Mouse (Mus musculus): ENCODE measurements around the gene Ddc. TPM values are rescaled to one million over a fixed set of nuclear protein-coding genes. Genes with fewer than 3 reads are reported as not detected.
A peak's percentile ranks its signal among the peaks of the same experiment; 100 is the strongest.

The Ddc gene
- polyA plus RNA-seq, 1 experiment = 1.6 TPM

DNA sequence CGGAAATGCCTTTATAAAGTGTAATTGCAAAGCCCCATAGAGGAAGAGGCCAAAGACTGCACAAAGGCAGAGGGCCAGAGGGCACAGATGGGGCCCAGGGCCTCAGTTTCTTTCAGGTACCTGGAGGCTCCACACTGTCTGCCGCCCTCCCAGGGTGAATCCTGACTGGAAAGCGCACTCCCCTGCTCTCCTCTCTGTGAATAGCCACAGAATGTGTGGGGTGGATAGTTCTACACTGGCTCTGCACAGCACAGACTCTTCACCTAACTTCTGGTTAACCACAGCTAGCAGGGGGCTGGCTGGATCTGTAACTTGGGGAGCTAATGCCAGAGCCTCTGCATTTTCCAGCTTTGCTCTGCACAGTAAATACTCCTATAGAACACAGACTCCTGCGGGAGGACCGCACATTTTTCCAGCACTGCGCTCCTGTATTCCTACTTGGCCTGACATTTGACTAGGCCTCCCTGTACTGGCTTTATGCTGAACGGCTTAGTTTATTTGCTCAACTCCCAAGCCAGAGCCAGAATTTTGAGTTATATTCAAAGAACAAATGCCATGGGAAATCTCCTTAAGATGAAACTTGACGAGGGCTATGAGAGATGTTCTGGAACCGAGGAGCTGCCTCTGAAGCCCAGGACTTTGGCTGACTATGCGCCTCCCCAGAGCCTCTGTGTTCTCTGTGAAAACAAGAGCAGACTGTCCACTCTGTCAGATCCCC lies 18.8 kb downstream of the Ddc start:
- Histone ChIP-seq H3K27ac (ENCODE audit: insufficient read depth, low read length) (peak overlapping the region; percentile 93), H3K4me3 (ENCODE audit: insufficient read depth, low read length) (no peak overlapping the region), H3K4me1 (ENCODE audit: control insufficient read depth, insufficient read depth, low read length) (peaks cover 22% of the 10 kb centered on the region)
- TF ChIP-seq CTCF (IDR thresholded peaks at IDR 0.05; ENCODE audit: borderline replicate concordance, insufficient read depth, low read length) (no peak), POLR2A (IDR thresholded peaks at IDR 0.05; ENCODE audit: low read depth, low read length) (no peak)

DNA sequence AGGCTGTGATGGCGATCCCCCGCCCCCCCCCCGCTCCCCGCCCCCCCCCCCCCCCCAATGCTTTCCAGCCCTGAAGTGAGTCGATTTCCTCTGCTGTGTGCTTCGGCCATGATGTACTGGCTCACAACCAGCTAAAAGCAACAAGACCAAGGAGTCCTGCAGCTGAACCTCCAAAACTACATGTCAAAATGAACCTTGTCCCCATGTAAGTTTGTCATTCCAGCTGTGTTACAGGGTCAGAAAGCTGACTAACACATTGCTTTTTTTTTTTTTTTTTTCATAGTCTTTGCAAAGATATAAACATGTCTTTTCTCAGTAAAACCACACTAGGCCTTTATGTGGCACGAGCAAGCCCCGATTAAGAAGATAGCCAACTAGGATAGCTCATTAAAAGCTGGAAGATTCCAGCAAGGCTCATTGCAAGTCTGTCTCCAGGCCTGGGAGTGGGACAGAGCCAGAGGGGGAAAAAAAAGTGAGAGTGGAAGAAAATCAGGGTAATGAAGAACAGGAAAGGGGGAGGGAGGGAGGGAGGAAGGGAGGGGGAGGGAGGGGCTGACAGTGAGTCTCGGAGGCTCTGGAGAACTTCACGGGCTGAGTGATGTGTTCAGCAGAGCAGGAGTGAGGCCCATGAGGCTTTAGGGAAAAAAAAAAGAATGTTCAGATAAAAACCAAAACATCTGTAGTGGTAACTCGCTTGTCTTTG lies 19.5 kb downstream of the Ddc start:
- peaks cover 22% of the 10 kb centered on the region for H3K4me1 ChIP-seq (ENCODE audit: control insufficient read depth, insufficient read depth, low read length)
- TF ChIP-seq CTCF (IDR thresholded peaks at IDR 0.05; ENCODE audit: borderline replicate concordance, insufficient read depth, low read length) (no peak), POLR2A (IDR thresholded peaks at IDR 0.05; ENCODE audit: low read depth, low read length) (peak; percentile 25; the same call in 1 of the 2 replicates)
- H3K4me3 ChIP-seq (ENCODE audit: insufficient read depth, low read length) = no peak overlapping the region
- peak overlapping the region; percentile 96 for H3K27ac ChIP-seq (ENCODE audit: insufficient read depth, low read length)

DNA sequence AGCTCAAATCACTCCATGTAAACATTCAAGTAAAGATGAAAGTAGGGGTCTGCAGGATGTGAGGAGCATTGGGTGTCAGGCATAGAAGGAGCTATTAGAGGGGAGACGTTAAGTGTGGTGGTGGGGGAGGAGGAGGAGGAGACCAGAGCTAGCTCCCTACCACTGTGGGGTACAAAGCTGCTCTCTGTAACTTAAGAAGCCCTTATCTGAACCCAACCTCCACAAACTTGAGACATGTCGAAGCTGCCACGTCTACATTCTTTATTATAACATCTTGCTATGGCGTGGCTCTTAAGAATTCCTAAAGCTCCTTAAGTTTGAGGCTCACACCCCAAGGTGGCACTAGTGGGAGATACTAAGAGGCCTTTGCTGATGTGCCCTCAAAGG lies 20.1 kb downstream of the Ddc start:
- no peak for TF ChIP-seq CTCF (IDR thresholded peaks at IDR 0.05; ENCODE audit: borderline replicate concordance, insufficient read depth, low read length)
- TF ChIP-seq POLR2A (IDR thresholded peaks at IDR 0.05; ENCODE audit: low read depth, low read length) = no peak
- Histone ChIP-seq H3K4me1 (ENCODE audit: control insufficient read depth, insufficient read depth, low read length) (peaks cover 22% of the 10 kb centered on the region), H3K27ac (ENCODE audit: insufficient read depth, low read length) (peak overlapping the region; percentile 96), H3K4me3 (ENCODE audit: insufficient read depth, low read length) (no peak overlapping the region)

DNA sequence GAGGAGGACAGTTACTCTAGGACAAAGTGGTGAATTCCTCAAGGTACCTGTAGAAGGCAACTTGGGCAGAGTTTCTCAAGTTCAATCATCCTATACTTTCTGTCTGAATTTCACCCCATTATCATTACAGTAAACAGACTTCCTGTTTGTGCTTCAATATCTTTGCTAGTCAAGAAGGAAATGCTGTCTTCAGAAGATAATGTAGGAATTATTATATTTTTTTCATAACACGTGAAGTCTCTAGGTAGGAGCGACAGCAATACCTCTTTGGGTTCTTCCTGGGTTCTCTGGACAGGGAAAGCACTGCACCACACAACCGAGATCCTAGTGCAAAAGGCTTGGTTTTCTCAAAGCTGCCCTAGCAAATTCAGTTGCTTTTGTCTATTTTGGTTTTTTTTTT lies 21.6 kb downstream of the Ddc start:
- Histone ChIP-seq H3K27ac (ENCODE audit: insufficient read depth, low read length) (no peak overlapping the region), H3K4me3 (ENCODE audit: insufficient read depth, low read length) (no peak overlapping the region), H3K4me1 (ENCODE audit: control insufficient read depth, insufficient read depth, low read length) (peaks cover 28% of the 10 kb centered on the region)
- no peak for TF ChIP-seq POLR2A (IDR thresholded peaks at IDR 0.05; ENCODE audit: low read depth, low read length)
- TF ChIP-seq CTCF (IDR thresholded peaks at IDR 0.05; ENCODE audit: borderline replicate concordance, insufficient read depth, low read length) = no peak

DNA sequence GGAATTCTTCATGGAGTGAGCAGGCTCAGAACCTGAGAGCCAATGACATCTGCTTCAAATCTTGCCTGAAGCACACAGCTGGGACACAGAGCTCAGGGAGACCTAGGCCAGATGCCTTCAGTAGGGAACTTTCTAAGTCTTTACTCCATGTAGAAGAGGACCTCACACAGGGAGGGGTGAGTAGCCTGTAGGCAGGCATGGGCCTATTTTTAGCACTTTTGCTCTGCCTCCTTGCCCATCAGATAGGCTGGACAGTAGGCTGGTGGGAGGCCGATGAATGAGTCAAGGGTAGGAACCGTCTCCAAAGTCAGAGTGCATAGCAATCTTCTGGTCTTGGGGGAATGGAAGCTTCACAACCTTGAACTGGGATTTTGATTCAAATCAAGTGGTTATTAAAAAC lies 22.7 kb downstream of the Ddc start:
- Histone ChIP-seq H3K4me3 (ENCODE audit: insufficient read depth, low read length) (no peak overlapping the region), H3K27ac (ENCODE audit: insufficient read depth, low read length) (no peak overlapping the region)

DNA sequence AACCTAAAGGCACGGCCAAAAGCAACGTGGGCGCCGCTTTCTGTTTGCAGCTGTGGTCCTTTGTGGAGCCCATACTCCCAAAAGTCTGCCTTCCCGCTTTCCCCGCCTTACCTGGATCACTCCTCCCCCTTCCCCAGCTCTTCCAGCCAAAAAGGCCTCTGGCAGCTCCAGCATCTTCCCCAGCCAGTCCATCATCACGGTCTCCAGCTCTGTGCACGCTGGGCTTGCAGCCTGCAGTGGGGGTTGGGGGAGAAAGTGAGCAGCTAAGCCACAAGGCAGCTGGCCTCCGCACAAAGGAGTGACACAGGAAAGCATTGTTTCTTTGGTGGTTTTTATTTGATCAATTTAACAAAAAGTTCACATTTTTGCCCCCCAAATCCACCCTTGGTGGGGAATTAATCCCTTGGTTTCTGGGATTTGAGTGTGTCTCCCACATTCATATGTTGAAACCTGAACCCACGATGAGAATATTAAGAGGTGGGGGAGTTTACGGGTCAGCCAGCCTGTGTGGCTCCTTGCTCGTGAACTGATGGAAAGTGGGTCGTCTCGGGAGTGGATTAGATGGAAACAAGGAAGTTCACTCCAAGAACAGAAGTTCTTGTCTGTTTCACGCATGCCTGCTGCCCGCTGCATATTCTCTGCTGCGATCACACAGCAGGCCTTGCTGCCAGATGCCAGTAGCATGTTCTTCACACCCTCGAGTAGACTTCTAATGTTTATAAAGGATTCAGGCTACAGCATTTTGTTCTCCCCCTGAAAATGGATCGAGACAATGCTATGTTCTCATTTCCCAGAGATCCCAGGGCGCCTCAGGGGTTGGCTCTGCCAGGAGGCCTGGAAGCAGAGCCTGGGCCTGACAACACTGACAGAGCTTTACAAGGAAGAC lies 24.7 kb downstream of the Ddc start:
- TF ChIP-seq POLR2A (IDR thresholded peaks at IDR 0.05; ENCODE audit: low read depth, low read length) (no peak), CTCF (IDR thresholded peaks at IDR 0.05; ENCODE audit: borderline replicate concordance, insufficient read depth, low read length) (no peak)
- peak overlapping the region; percentile 82 for H3K27ac ChIP-seq (ENCODE audit: insufficient read depth, low read length)
- H3K4me1 ChIP-seq (ENCODE audit: control insufficient read depth, insufficient read depth, low read length) = peaks cover 14% of the 10 kb centered on the region
- H3K4me3 ChIP-seq (ENCODE audit: insufficient read depth, low read length) = no peak overlapping the region

More for the DNA sequence above, 22.7 kb downstream of the Ddc start:
- TF ChIP-seq POLR2A (IDR thresholded peaks at IDR 0.05; ENCODE audit: low read depth, low read length) (no peak), CTCF (IDR thresholded peaks at IDR 0.05; ENCODE audit: borderline replicate concordance, insufficient read depth, low read length) (no peak)
- H3K4me1 ChIP-seq (ENCODE audit: control insufficient read depth, insufficient read depth, low read length) = peaks cover 28% of the 10 kb centered on the region

DNA sequence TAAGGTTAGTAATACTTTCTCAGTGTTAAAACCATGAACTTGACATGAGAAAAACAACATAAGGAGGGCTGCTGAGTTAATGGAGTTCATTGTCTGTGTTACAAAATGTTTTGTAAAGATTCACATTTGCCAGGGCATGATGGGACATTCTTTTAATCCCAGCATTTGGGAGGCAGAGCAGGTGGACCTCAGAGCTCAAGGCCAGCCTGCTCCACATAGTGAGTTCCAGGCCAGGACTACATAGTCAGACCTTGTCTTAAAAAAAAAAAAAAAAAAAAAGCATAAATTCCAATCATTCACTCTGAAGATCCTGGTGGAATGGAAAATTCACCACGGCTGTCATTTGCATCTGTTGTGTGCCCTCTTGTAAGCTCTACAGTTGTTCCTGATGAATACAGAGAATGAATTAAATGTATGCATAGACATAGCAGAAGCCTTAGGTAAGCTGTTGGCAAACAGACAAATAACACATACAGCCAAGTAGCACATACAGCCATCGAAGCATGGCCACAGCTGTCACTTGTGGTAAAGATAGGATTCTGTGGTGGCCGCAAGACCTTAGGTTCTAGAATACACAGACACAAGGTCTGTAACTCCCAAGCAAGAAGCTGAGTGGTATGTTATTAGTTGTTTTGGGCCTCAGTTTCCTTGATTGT lies 25.7 kb downstream of the Ddc start:
- no peak for TF ChIP-seq POLR2A (IDR thresholded peaks at IDR 0.05; ENCODE audit: low read depth, low read length)
- no peak for TF ChIP-seq CTCF (IDR thresholded peaks at IDR 0.05; ENCODE audit: borderline replicate concordance, insufficient read depth, low read length)
- Histone ChIP-seq H3K27ac (ENCODE audit: insufficient read depth, low read length) (peak overlapping the region; percentile 82), H3K4me1 (ENCODE audit: control insufficient read depth, insufficient read depth, low read length) (peaks cover 9% of the 10 kb centered on the region; the same call in 1 of the 2 replicates), H3K4me3 (ENCODE audit: insufficient read depth, low read length) (no peak overlapping the region)

DNA sequence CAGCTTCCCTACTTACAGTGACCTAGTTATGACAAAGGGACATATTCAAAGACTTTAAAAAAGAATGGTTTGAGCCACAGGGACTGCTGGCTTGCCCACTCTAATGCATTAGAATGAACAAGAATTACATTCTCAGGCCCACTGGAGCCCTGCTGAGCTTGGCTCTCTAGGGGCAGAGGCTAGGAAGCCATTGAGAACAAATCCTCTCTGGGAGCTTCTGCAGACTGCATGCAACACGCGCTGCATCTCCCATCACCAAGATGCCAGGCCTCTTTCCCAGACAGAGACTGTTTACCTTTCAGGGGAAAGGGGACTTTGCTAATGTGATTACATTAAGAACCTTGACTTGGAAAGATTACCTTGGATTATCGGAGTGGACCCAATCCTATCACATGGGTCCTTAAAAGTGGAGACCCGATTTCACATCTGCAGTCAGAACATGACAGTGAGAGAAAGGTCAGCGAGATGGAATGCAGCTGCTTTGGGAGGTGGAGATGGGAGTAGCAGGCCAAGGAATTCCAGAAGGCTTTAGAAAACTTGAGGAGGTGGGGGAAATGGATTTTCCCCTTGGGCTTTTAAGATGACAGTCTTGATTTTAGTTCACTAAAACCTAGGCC lies 26.6 kb downstream of the Ddc start:
- no peak for TF ChIP-seq CTCF (IDR thresholded peaks at IDR 0.05; ENCODE audit: borderline replicate concordance, insufficient read depth, low read length)
- no peak for TF ChIP-seq POLR2A (IDR thresholded peaks at IDR 0.05; ENCODE audit: low read depth, low read length)

More for the DNA sequence above, 26.6 kb downstream of the Ddc start:
- Histone ChIP-seq H3K4me1 (ENCODE audit: control insufficient read depth, insufficient read depth, low read length) (peaks cover 9% of the 10 kb centered on the region; the same call in 1 of the 2 replicates), H3K4me3 (ENCODE audit: insufficient read depth, low read length) (no peak overlapping the region), H3K27ac (ENCODE audit: insufficient read depth, low read length) (peak overlapping the region; percentile 75; the same call in 1 of the 2 replicates)

Data from embryonic fibroblast, embryonic 13.5 days (primary cell).